15 mouse cellular contexts compared by ENCODE assay signal in genomic region chr5:122947534-122947933, GRCm38 (mm10). TPM values are rescaled to one million over a fixed set of nuclear protein-coding genes. Genes with fewer than 3 reads are reported as not detected.
A peak's percentile ranks its signal among the peaks of the same experiment; 100 is the strongest.
DNase-seq lines count a peak whose midpoint lies in the region; ATAC-seq lines count a peak whose summit lies in the region.
"Had no signal": no experiment of that assay in that cellular context is flagged by ENCODE, and none has a peak within 500 bp of the region (broad histone marks: within the 10 kb centered on the region; RNA-seq: fewer than 3 reads in every experiment).

No protein-coding gene starts in this region.

- peak; percentile 21 for DNase-seq in CD4-positive, CD25-positive, alpha-beta regulatory T cell, adult 2 months (ENCODE audit: low read depth, low spot score)
- DNase-seq in kidney, adult 18-20 months: peak; percentile 48
- peak; percentile 39 to 63 for DNase-seq in kidney, postnatal 36 days
- peak; percentile 79 for DNase-seq in lung, postnatal 36 days
- DNase-seq in gastrocnemius, adult 18-20 months (ENCODE audit: low spot score): no peak
- no peak for DNase-seq in heart, postnatal 36 days
- DNase-seq: cerebellum, adult 11 months; layer of hippocampus, postnatal 36 days; liver, embryonic 13.5 days; right cerebral cortex, postnatal 25 days; thymus, adult 18-20 months had no signal

- no peak for ATAC-seq in CD4-positive, CD25-positive, alpha-beta regulatory T cell, adult 4 months
- no peak for ATAC-seq in erythroblast, adult 5-6 weeks (replicated peaks; ENCODE audit: low FRiP score, poor library complexity, severe bottlenecking)
- ATAC-seq: forebrain, embryonic 13.5 days; midbrain, embryonic 16.5 days had no signal

- intact Hi-C loops in heart, postnatal 36 days (cut with DNase I): no loop called here

RNA-seq across cellular contexts. Expression of gene Kdm2b, which starts 42.1 kb away (rescaled TPM):
- 10 to 100 TPM; 33.1 to 51.1 TPM for polyA plus RNA-seq in CD4-positive, CD25-positive, alpha-beta regulatory T cell, adult 4 months (2017; shearing (Covaris generic))
- total RNA-seq in gastrocnemius, adult 18-20 months (2021): 10 to 100 TPM; 13.1 to 17.1 TPM
- 10 to 100 TPM; 16.6 to 19.0 TPM for total RNA-seq in heart, postnatal 36 days (2021)
- total RNA-seq in erythroblast, adult 5-6 weeks (2015; ENCODE audit: low replicate concordance): 7.5 and 9.4 TPM in 2 replicates
- 11.3 and 28.3 TPM in 2 replicates for total RNA-seq in erythroblast, adult 5-6 weeks (2017; ENCODE audit: low replicate concordance)

Comparison
In these comparisons a context has a peak if more than half of its experiments do, and no peak if none do; other contexts are left out.
1. DNase-seq: peak in CD4-positive, CD25-positive, alpha-beta regulatory T cell, adult 2 months (single experiment), kidney, adult 18-20 months (single experiment), kidney, postnatal 36 days (2 of 2) and lung, postnatal 36 days (single experiment); none in gastrocnemius, adult 18-20 months (single experiment) and heart, postnatal 36 days (0 of 2).